Mouse (Mus musculus): ENCODE measurements around the gene Meis3. TPM values are rescaled to one million over a fixed set of nuclear protein-coding genes. Genes with fewer than 3 reads are reported as not detected.

Gene Meis3
- polyA plus RNA-seq, 1 experiment from 2014 or later, result 28.8 TPM

- Histone ChIP-seq H3K27me3 (replicated peaks) (no peaks in the 10 kb centered on the region), H3K27ac (no peak overlapping the region), H3K9ac (no peak overlapping the region), H3K4me3 (replicated peaks) (no peak overlapping the region), H3K4me2 (no peak overlapping the region), H3K36me3 (peaks cover 26% of the 10 kb centered on the region), H3K9me3 (no peaks in the 10 kb centered on the region), H3K4me1 (no peaks in the 10 kb centered on the region)
- WGBS, result 84% methylated on average over 6 of the region's 6 CpGs
- ATAC-seq (ENCODE audit: insufficient read depth, low FRiP score, low read depth), result no peak
Measured at GRCm38 (mm10) chr7:16201136-16201535, 26.2 kb downstream of the Meis3 start.

- 0 out of 2 replicates have a peak overlapping the region, but pooled peaks have one; percentile 31 for H3K27ac ChIP-seq
- no peaks in the 10 kb centered on the region for H3K4me1 ChIP-seq
- peak overlapping the region; percentile 5; the same call in 1 of the 2 replicates for H3K4me2 ChIP-seq
- no peak for ATAC-seq (ENCODE audit: insufficient read depth, low FRiP score, low read depth)
- H3K9ac ChIP-seq, result no peak overlapping the region
- H3K9me3 ChIP-seq, result no peaks in the 10 kb centered on the region
- peak overlapping the region; percentile 13 for H3K4me3 ChIP-seq (replicated peaks)
- no peaks in the 10 kb centered on the region for H3K27me3 ChIP-seq (replicated peaks)
- peaks cover 22% of the 10 kb centered on the region; the same call in 1 of the 2 replicates for H3K36me3 ChIP-seq
- 77% methylated on average over 15 of the region's 15 CpGs for WGBS
Measured at GRCm38 (mm10) chr7:16202756-16203504, 28.0 kb downstream of the Meis3 start.

GRCm38 (mm10) chr7:16203505-16203903, 28.6 kb downstream of the Meis3 start:
- 87% methylated on average over 13 of the region's 13 CpGs for WGBS
- H3K4me1 ChIP-seq, result no peaks in the 10 kb centered on the region
- H3K4me3 ChIP-seq (replicated peaks), result peak overlapping the region; percentile 13
- H3K9ac ChIP-seq, result no peak overlapping the region
- H3K27me3 ChIP-seq (replicated peaks), result no peaks in the 10 kb centered on the region
- no peak overlapping the region; the same call in 1 of the 2 replicates for H3K4me2 ChIP-seq
- H3K27ac ChIP-seq, result 0 out of 2 replicates have a peak overlapping the region, but pooled peaks have one; percentile 31
- no peaks in the 10 kb centered on the region for H3K9me3 ChIP-seq
- ATAC-seq (ENCODE audit: insufficient read depth, low FRiP score, low read depth), result no peak
- H3K36me3 ChIP-seq, result peaks cover 18% of the 10 kb centered on the region; the same call in 1 of the 2 replicates

DNA sequence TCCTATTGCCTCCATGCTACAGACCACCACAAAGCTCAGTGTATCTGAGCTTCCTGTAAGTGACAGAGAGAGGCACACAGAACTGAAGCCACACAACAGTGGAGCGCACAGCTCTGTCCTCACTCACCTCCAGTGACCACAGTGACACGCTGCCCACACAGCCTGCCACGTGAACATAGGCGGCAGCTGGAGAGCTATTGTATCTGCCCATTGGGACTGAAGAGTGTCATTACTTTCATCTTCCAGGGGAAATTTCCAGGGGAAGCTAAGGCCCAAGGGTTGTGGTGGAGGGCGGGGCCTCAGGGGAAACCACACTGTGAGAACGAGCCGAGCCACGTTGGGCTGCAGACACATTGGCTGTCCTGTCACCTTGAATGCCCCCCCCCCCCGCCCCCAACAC, 29.9 kb downstream of the Meis3 start:
- no peaks in the 10 kb centered on the region for H3K27me3 ChIP-seq (replicated peaks)
- H3K4me3 ChIP-seq (replicated peaks), result no peak overlapping the region
- H3K9me3 ChIP-seq, result no peaks in the 10 kb centered on the region
- peak overlapping the region; percentile 61; the same call in 1 of the 2 replicates for H3K27ac ChIP-seq
- 76% methylated on average over 9 of the region's 9 CpGs for WGBS
- no peak overlapping the region for H3K4me2 ChIP-seq
- H3K4me1 ChIP-seq, result no peaks in the 10 kb centered on the region
- ATAC-seq (ENCODE audit: insufficient read depth, low FRiP score, low read depth), result no peak
- no peak overlapping the region for H3K9ac ChIP-seq
- peaks cover 20% of the 10 kb centered on the region; the same call in 1 of the 2 replicates for H3K36me3 ChIP-seq

DNA sequence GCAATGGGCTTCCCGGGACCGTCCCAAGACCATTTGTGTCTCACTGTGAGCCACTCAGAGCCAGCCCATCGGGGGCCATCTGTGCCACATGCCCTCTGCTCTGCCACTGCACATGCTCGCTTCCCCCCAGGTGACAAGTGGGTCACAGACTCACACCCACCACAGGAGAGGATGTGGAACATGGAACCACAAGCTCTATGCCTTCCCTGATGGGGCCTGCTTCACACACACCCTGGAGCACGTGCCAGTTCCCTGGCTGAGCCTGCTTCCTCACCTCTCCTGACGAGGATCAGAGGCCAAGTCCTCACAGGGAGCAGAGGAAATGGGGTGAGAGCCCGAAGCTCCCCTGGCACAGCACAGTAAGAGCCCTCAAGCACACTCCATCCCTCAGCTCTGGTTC, 32.2 kb downstream of the Meis3 start:
- H3K9ac ChIP-seq, result no peak overlapping the region
- no peak overlapping the region for H3K4me3 ChIP-seq (replicated peaks)
- 83% methylated on average over 7 of the region's 7 CpGs for WGBS
- H3K4me2 ChIP-seq, result no peak overlapping the region
- peaks cover 21% of the 10 kb centered on the region; the same call in 1 of the 2 replicates for H3K36me3 ChIP-seq
- H3K4me1 ChIP-seq, result no peaks in the 10 kb centered on the region
- H3K27ac ChIP-seq, result no peak overlapping the region
- H3K27me3 ChIP-seq (replicated peaks), result no peaks in the 10 kb centered on the region
- no peaks in the 10 kb centered on the region for H3K9me3 ChIP-seq
- no peak for ATAC-seq (ENCODE audit: insufficient read depth, low FRiP score, low read depth)

DNA sequence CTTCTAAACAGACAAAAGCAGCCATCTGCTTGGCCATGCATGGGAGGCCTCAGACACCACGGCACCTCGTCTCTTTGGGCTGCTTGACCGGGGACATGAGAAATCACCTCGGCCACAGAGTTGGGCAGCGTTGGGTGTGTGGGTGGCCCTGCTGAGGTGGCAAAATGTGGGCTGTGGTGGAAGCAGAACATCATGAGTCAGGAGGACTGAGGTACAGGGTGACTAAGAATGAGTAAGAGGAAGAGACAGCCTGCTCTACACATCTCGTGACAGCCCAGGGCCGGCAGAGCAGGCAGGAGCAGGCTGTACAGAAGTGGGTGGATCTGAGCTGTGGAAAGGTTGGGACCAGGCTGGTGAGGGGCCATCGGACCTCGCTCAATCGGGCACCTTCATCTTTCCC, 32.6 kb downstream of the Meis3 start:
- peaks cover 21% of the 10 kb centered on the region; the same call in 1 of the 2 replicates for H3K36me3 ChIP-seq
- no peaks in the 10 kb centered on the region for H3K9me3 ChIP-seq
- 0 out of 2 replicates have a peak overlapping the region, but pooled peaks have one; percentile 16 for H3K27ac ChIP-seq
- no peak overlapping the region for H3K4me2 ChIP-seq
- H3K4me3 ChIP-seq (replicated peaks), result no peak overlapping the region
- no peaks in the 10 kb centered on the region for H3K4me1 ChIP-seq
- 83% methylated on average over 10 of the region's 10 CpGs for WGBS
- no peak overlapping the region for H3K9ac ChIP-seq
- no peak for ATAC-seq (ENCODE audit: insufficient read depth, low FRiP score, low read depth)
- no peaks in the 10 kb centered on the region for H3K27me3 ChIP-seq (replicated peaks)

DNA sequence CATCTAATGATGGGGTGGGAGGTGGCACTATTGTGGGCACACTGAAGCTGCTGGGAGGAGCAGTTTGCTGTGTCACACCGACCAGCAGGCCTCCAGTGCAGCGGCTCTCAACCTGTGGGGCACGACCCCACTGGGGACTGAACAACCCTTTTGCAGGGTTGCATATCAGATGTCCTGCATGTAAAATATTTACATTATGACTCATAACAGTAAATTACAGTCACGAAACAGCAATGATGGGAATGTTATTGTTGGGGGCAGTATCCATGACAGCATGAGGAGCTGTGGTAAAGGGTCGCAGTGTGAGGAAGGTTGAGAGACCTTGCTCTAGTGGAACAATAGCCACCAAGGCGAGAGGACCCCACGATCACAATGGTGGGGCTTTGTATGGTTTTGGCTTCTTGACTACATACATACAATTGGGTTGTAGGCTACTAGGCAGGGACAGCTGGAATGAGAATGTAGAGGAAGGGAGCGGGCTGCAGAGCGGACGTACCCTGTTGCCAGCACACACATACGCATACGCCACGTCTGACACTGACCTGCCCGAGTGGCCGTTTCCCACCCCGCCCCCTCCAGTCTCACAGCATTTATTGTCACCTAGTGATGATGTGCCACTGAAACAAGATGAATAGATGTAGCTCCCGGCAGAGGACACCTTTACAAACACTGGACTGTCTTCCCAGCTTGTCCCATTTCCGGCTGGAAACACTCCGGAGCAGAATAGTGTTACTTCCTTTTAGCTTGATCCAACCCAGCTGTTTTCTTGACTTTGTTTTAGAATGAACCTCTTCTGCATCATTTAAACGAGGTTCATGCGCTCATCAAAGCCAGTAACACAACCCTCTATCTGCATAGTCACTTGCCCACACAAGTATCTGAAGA, 34.1 kb downstream of the Meis3 start:
- Histone ChIP-seq H3K4me1 (no peaks in the 10 kb centered on the region), H3K4me2 (no peak overlapping the region), H3K27ac (no peak overlapping the region; the same call in 1 of the 2 replicates), H3K36me3 (peaks cover 25% of the 10 kb centered on the region; the same call in 1 of the 2 replicates), H3K4me3 (replicated peaks) (no peak overlapping the region), H3K9ac (no peak overlapping the region), H3K9me3 (no peaks in the 10 kb centered on the region), H3K27me3 (replicated peaks) (no peaks in the 10 kb centered on the region)
- no peak for ATAC-seq (ENCODE audit: insufficient read depth, low FRiP score, low read depth)
- WGBS, result 58% methylated on average over 21 of the region's 21 CpGs

GRCm38 (mm10) chr7:16210862-16211365, 36.0 kb downstream of the Meis3 start:
- WGBS, result 65% methylated on average over 12 of the region's 12 CpGs
- H3K4me2 ChIP-seq, result no peak overlapping the region
- peaks cover 35% of the 10 kb centered on the region; the same call in 1 of the 2 replicates for H3K36me3 ChIP-seq
- no peak for ATAC-seq (ENCODE audit: insufficient read depth, low FRiP score, low read depth)
- H3K4me3 ChIP-seq (replicated peaks), result no peak overlapping the region
- no peak overlapping the region for H3K27ac ChIP-seq
- H3K4me1 ChIP-seq, result no peaks in the 10 kb centered on the region
- H3K9ac ChIP-seq, result no peak overlapping the region
- H3K9me3 ChIP-seq, result no peaks in the 10 kb centered on the region
- H3K27me3 ChIP-seq (replicated peaks), result no peaks in the 10 kb centered on the region

DNA sequence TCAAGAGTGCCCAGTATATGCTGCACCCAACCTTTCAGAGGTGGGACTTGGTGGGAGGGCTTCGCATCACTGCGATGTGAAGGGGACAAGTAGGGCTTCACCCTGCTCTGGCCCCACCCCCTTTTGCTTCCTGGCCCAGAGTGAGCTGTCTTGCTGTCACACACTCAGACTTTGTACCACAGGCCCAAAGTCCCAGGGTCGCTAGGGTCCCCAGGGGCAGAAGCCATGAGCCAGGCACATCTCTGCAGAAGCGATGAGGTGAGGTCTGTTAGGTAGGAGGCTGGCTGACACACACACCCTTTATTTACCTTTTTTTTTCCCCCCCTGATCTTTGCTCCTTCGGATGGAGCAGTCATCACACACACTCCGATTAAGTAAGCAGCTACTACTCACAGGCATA, 38.3 kb downstream of the Meis3 start:
- Histone ChIP-seq H3K27me3 (replicated peaks) (no peaks in the 10 kb centered on the region), H3K9me3 (no peaks in the 10 kb centered on the region), H3K27ac (no peak overlapping the region), H3K36me3 (peaks cover 35% of the 10 kb centered on the region; the same call in 1 of the 2 replicates), H3K4me2 (no peak overlapping the region), H3K4me3 (replicated peaks) (no peak overlapping the region), H3K9ac (no peak overlapping the region), H3K4me1 (no peaks in the 10 kb centered on the region)
- WGBS, result 87% methylated on average over 6 of the region's 6 CpGs
- no peak for ATAC-seq (ENCODE audit: insufficient read depth, low FRiP score, low read depth)

GRCm38 (mm10) chr7:16213986-16214385, 39.1 kb downstream of the Meis3 start:
- no peaks in the 10 kb centered on the region for H3K9me3 ChIP-seq
- H3K36me3 ChIP-seq, result peaks cover 35% of the 10 kb centered on the region; the same call in 1 of the 2 replicates
- 85% methylated on average over 9 of the region's 9 CpGs for WGBS
- no peak for ATAC-seq (ENCODE audit: insufficient read depth, low FRiP score, low read depth)
- no peak overlapping the region for H3K4me3 ChIP-seq (replicated peaks)
- H3K27ac ChIP-seq, result no peak overlapping the region
- H3K9ac ChIP-seq, result no peak overlapping the region
- H3K27me3 ChIP-seq (replicated peaks), result no peaks in the 10 kb centered on the region
- no peaks in the 10 kb centered on the region for H3K4me1 ChIP-seq
- no peak overlapping the region for H3K4me2 ChIP-seq

- 1% methylated on average over 34 of the region's 34 CpGs for WGBS
- Histone ChIP-seq H3K4me1 (peaks cover 7% of the 10 kb centered on the region; the same call in 1 of the 2 replicates), H3K36me3 (no peaks in the 10 kb centered on the region), H3K9me3 (no peaks in the 10 kb centered on the region), H3K4me3 (replicated peaks) (peak within 1 kb of the TSS; percentile 70), H3K9ac (peak within 1 kb of the TSS; percentile 74), H3K4me2 (peak within 1 kb of the TSS; percentile 71), H3K27ac (peak within 1 kb of the TSS; percentile 86), H3K27me3 (replicated peaks) (no peaks in the 10 kb centered on the region)
- ATAC-seq (ENCODE audit: insufficient read depth, low FRiP score, low read depth), result peak; percentile 96
Measured at GRCm38 (mm10) chr7:16221582-16222272, 46.8 kb downstream of the Meis3 start, which contains the start of gene Dhx34. Gene Dhx34, minus strand, starts transcription at chr7:16222037.

All from stomach, embryonic 15.5 days (tissue).